Mouse (Mus musculus) midbrain, embryonic 16.5 days (tissue): ENCODE data around the gene Dpysl4. TPM values are rescaled to one million over a fixed set of nuclear protein-coding genes. Genes with fewer than 3 reads are reported as not detected.

Experiments used
- ATAC-seq: fragments of 200-750 bp; cut with Nextera tagmentation; 2 replicates; pipeline ENCODE4 v1.8.0; 2017; ENCODE audit warnings: moderate TSS enrichment
- H3K27ac ChIP-seq: fragments of 300-500 bp; sonication (generic); 2 replicates; pipeline ENCODE4 v1.5.1; 2014; ENCODE audit warnings: mild to moderate bottlenecking, low read length, mixed read lengths
- H3K27me3 ChIP-seq: fragments of 300-500 bp; sonication (generic); 2 replicates; pipeline ENCODE4 v1.6.1; 2014; ENCODE audit warnings: low read depth, low read length, mixed read lengths; ENCODE audit not compliant: control insufficient read depth, insufficient read depth
- H3K36me3 ChIP-seq: fragments of 300-500 bp; sonication (generic); 2 replicates; pipeline ENCODE4 v1.6.1; 2014; ENCODE audit warnings: mild to moderate bottlenecking, low read length, moderate library complexity, mixed read lengths; ENCODE audit not compliant: control insufficient read depth, insufficient read depth
- H3K4me1 ChIP-seq: fragments of 300-500 bp; sonication (generic); 2 replicates; pipeline ENCODE4 v1.6.1; 2014; ENCODE audit warnings: mild to moderate bottlenecking, low read length, mixed read lengths; ENCODE audit not compliant: control insufficient read depth, insufficient read depth
- H3K4me2 ChIP-seq: fragments of 300-500 bp; sonication (generic); 2 replicates; pipeline ENCODE4 v1.6.1; 2014; ENCODE audit warnings: mild to moderate bottlenecking, low read length, mixed read lengths
- H3K4me3 ChIP-seq: fragments of 300-500 bp; sonication (generic); 2 replicates; pipeline ENCODE4 v1.5.1; 2014; ENCODE audit warnings: low read depth, mild to moderate bottlenecking, low read length, moderate library complexity, mixed read lengths
- H3K9ac ChIP-seq: fragments of 300-500 bp; sonication (generic); 2 replicates; pipeline ENCODE4 v1.6.1; 2014; ENCODE audit warnings: low read depth, low read length, mixed read lengths
- H3K9me3 ChIP-seq: fragments of 300-500 bp; sonication (generic); replicated peaks from 2 replicates; pipeline ENCODE4 v1.6.1; 2014; ENCODE audit warnings: mild to moderate bottlenecking, low read length, mixed read lengths; ENCODE audit not compliant: control insufficient read depth, poor library complexity, severe bottlenecking
- WGBS: fragments of 180-500 bp; shearing (Covaris S2); extraction: QIAGEN DNeasy Blood & Tissue Kit; methylation state at CpG from one replicate; pipeline ENCODE4 v1.1.7; 2014; 5-methylcytosine and 5-hydroxymethylcytosine counted together
- polyA plus RNA-seq: library from polyadenylated mRNA; unstranded; fragments of >200 nt; fragmentation: Nextera tagmentation; extraction: Ambion mirVana; gene quantifications from 2 replicates; pipeline ENCODE4 v1.2.1, GENCODE M21; 2015

Gene Dpysl4
- polyA plus RNA-seq, 1 experiment from 2014 or later = 176 TPM

DNA sequence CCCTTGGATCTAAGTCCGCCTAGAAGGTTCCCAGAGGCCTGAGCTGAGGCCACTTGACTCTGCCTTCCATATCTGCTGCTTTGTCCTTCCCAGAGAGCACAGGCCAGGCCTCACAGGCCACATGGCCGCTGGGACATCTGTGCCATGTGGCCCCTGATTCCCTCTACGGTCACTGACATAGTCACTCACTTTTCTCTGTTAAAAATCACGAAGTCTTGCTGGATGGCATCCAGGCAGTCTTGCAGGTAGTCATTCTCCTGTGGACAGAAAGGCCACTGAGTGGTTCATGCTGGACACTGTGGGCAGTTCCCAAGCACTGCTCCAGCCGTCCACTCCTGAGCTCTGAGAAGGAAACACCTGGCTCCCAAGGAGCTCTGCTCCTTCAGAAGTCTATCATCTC is 19.3 kb downstream of the Dpysl4 start:
- Histone ChIP-seq H3K9ac (no peak overlapping the region), H3K27ac (no peak overlapping the region), H3K4me2 (no peak overlapping the region), H3K9me3 (no peaks in the 10 kb centered on the region), H3K4me3 (no peak overlapping the region), H3K27me3 (no peaks in the 10 kb centered on the region), H3K4me1 (peaks cover 2% of the 10 kb centered on the region; the same call in 1 of the 2 replicates), H3K36me3 (peaks cover 8% of the 10 kb centered on the region; the same call in 1 of the 2 replicates)
- no peak for ATAC-seq
- WGBS = 81% methylated on average over 5 of the region's 5 CpGs

DNA sequence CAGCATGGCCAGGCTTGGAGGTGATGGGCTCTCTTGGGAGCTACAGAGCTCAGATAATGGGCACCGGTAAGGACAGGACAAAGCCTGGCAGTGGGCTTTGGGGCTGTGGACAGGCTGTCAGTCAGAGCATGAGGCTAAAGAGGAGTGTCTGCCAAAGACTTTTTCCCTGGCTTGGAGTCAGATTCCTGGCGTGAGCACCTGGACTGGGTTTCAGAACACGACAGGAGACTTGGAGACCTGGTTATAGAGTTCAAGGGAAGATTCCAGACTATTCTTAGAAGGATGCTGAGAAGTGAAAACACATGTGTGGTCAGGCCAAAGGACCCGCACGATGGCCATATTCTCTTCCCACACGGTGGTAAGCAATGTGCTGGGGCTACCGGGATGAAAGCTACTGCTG is 19.9 kb downstream of the Dpysl4 start:
- Histone ChIP-seq H3K4me2 (no peak overlapping the region), H3K27me3 (no peaks in the 10 kb centered on the region), H3K4me1 (peaks cover 2% of the 10 kb centered on the region; the same call in 1 of the 2 replicates), H3K9ac (no peak overlapping the region), H3K9me3 (no peaks in the 10 kb centered on the region), H3K4me3 (no peak overlapping the region), H3K36me3 (peaks cover 2% of the 10 kb centered on the region; the same call in 1 of the 2 replicates), H3K27ac (no peak overlapping the region)
- WGBS = 82% methylated on average over 7 of the region's 7 CpGs
- ATAC-seq = no peak

DNA sequence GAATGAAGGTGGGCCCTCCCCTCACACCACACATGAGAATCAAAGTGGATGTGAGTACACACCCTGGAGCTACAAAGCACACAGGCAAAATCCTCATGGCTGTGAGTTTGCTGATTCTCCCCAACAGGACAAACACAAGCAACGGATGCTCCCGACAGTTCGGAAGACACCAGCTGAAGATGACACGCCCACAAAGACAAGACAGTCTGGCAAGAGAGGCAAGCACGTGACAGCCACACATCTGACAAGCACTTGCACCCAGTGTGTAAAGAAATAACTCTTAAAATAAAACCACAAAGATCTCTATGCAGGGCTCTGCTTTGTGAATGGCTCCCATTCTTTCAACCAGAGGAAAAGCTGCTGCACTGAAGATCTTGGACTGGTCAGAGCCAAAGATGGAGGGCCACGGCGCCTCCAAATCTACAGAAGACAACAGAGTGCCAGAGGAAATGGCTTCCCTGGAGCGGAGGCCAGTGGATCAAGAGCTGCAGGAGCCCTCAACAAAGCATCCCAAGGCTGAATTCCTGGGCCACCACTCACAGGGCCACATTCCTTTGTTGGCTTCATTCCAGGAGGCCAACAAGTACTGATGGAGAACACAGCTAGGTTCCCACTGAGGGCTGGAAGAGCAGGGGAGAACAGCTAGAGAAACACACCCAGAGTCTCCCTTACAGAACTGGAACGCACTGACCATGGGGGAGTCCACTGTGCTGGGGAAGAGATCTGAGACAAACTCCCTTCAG is 22.3 kb downstream of the Dpysl4 start:
- H3K4me2 ChIP-seq = no peak overlapping the region
- 83% methylated on average over 9 of the region's 9 CpGs for WGBS
- no peak for ATAC-seq
- no peaks in the 10 kb centered on the region for H3K4me1 ChIP-seq
- no peak overlapping the region for H3K27ac ChIP-seq
- H3K27me3 ChIP-seq = no peaks in the 10 kb centered on the region
- no peak overlapping the region for H3K4me3 ChIP-seq
- no peaks in the 10 kb centered on the region for H3K36me3 ChIP-seq
- no peak overlapping the region for H3K9ac ChIP-seq
- H3K9me3 ChIP-seq = no peaks in the 10 kb centered on the region

DNA sequence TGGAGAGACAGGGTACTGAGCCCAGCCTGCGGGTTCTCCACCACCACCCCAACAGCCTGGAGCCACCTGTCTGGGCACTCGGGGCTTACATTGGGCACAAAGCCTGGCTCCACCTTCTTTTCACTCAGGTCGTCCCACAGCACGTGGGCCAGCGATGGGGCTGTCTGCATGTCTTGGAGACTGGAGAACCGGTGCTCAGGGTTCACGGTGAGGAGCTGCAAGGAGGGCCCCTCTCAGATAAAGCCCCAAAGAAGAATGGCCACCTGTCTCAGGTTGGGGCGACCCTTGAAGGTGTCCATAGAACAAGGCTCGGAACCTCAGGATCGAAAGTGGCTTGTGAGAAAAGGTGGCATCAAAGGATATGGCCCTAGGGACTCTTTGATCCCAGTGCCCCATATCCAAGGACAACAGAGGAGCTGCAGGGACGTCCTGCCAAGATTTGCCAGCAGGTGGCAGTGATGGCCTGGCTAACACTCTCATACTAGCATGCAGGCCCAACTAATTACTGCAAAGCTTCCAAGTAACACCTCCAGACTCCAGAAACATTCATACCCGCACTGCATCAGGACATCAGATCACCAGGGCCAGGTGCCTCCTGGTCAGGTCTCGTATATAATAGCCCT is 33.5 kb downstream of the Dpysl4 start:
- peak; percentile 89 for ATAC-seq
- H3K9ac ChIP-seq = no peak overlapping the region
- no peaks in the 10 kb centered on the region for H3K9me3 ChIP-seq
- 42% methylated on average over 13 of the region's 13 CpGs for WGBS
- H3K4me3 ChIP-seq = no peak overlapping the region
- no peak overlapping the region for H3K27ac ChIP-seq
- H3K4me2 ChIP-seq = no peak overlapping the region
- no peaks in the 10 kb centered on the region for H3K36me3 ChIP-seq
- H3K4me1 ChIP-seq = no peaks in the 10 kb centered on the region
- peaks cover 4% of the 10 kb centered on the region; the same call in 1 of the 2 replicates for H3K27me3 ChIP-seq

DNA sequence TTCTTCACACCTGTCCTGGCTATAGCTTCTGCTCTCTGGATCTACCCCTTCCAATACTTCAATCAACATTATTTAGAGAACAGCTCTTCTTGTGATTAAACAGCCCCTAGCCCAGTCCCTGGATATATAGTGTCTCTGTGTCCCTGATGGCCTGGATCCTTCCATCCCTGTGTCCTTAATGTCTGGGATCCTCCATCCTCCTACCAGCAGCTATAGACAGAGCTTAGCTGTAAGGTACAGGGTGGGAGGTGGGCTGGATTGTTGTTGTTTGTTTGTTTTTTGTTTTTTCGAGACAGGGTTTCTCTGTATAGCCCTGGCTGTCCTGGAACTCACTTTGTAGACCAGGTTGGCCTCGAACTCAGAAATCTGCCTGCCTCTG is 34.0 kb downstream of the Dpysl4 start:
- Histone ChIP-seq H3K4me1 (no peaks in the 10 kb centered on the region), H3K9ac (no peak overlapping the region), H3K4me2 (no peak overlapping the region), H3K36me3 (no peaks in the 10 kb centered on the region), H3K4me3 (no peak overlapping the region), H3K27ac (no peak overlapping the region), H3K27me3 (peaks cover 4% of the 10 kb centered on the region; the same call in 1 of the 2 replicates), H3K9me3 (no peaks in the 10 kb centered on the region)
- 56% methylated on average over 2 of the region's 2 CpGs for WGBS
- no peak for ATAC-seq

DNA sequence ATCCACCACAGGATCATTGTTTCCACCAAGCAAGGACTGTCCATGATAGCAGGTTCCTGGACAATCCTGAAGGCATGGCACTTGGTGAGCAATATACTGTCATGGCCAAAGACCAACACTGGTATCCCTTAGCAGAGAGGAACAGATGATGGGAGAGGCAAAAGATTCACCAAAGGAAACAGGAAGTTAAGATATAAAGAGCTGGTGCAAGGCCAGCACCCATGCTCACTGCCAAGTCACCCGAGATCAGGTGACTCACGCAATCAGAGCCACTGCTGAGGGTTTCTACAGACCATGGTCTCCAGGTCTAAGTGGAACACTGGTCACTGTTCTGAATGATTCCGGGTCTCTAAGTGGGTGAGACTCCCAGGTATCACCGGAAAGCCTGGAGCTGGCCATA is 40.1 kb downstream of the Dpysl4 start:
- no peak overlapping the region for H3K4me2 ChIP-seq
- H3K27me3 ChIP-seq = no peaks in the 10 kb centered on the region
- peaks cover 7% of the 10 kb centered on the region; the same call in 1 of the 2 replicates for H3K4me1 ChIP-seq
- H3K27ac ChIP-seq = no peak overlapping the region
- H3K36me3 ChIP-seq = no peaks in the 10 kb centered on the region
- H3K4me3 ChIP-seq = no peak overlapping the region
- no peaks in the 10 kb centered on the region for H3K9me3 ChIP-seq
- no peak overlapping the region for H3K9ac ChIP-seq
- ATAC-seq = no peak
- 90% methylated on average over 4 of the region's 4 CpGs for WGBS

DNA sequence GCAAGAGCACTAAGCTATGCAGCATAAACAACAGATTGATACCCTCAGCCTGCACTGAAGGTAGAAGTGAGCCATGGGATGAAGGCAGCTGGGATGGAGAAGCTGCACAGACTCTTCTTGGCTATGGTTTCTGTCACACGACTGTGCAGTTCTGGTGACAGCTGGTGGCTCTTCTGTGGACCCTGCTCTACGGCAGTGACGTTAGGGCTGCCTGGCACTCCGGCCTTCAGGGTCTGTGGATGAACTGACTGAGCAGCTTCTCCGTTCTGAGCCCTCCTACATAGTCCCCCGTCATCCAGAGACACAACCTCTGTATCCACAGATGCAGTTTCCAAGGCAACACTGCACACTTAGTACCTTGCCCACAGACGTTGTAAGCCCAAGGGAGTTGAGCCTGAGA is 40.7 kb downstream of the Dpysl4 start:
- Histone ChIP-seq H3K27me3 (no peaks in the 10 kb centered on the region), H3K4me1 (peaks cover 7% of the 10 kb centered on the region; the same call in 1 of the 2 replicates), H3K4me2 (no peak overlapping the region), H3K9ac (no peak overlapping the region), H3K36me3 (no peaks in the 10 kb centered on the region), H3K9me3 (no peaks in the 10 kb centered on the region), H3K27ac (no peak overlapping the region), H3K4me3 (no peak overlapping the region)
- ATAC-seq = no peak
- 68% methylated on average over 7 of the region's 7 CpGs for WGBS

DNA sequence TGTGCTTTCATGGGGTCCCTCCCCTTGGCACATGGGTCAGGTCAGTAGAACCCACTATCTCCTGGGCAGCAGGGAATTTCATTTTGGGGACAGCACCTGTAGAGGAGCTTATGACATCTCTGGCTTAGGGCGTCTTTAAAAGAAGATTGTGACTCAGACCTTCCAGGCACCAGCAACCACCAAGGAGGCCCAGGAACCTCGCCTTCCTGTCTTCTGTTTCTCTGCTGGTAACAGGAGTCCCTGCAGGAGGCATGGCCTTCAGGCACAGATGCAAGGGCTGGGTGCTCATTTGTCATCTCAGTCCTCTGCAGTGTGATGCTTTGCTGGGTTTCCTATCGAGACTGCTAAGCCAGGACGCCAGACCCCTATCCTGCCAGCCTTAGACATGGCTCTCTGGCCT is 43.2 kb downstream of the Dpysl4 start:
- no peaks in the 10 kb centered on the region for H3K9me3 ChIP-seq
- H3K4me3 ChIP-seq = no peak overlapping the region
- no peak for ATAC-seq
- no peak overlapping the region for H3K27ac ChIP-seq
- no peak overlapping the region for H3K9ac ChIP-seq
- no peak overlapping the region for H3K4me2 ChIP-seq
- H3K36me3 ChIP-seq = no peaks in the 10 kb centered on the region
- H3K4me1 ChIP-seq = peaks cover 7% of the 10 kb centered on the region; the same call in 1 of the 2 replicates
- WGBS = 75% methylated on average over 4 of the region's 4 CpGs
- H3K27me3 ChIP-seq = no peaks in the 10 kb centered on the region

DNA sequence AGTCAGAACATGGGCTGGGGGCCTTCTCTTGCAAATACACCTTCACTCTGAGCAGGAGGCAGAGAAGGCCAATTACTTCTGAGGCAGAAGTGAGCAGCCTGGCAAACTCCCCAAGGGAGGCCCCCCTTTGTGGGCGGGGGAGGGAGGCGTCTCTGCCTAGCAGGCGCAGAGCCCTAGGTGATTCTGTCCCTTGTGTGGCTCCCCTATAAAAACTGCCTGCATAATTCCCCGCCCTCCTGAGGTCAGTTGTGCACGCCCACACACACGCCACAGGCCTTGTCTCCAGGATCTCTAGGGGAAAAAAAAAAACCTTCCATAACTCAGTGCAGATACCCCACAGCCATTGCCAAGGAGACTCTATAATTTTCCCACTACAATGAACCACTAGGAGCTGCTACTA is 44.6 kb downstream of the Dpysl4 start:
- WGBS = 44% methylated on average over 6 of the region's 6 CpGs
- Histone ChIP-seq H3K27me3 (no peaks in the 10 kb centered on the region), H3K4me1 (peaks cover 7% of the 10 kb centered on the region; the same call in 1 of the 2 replicates), H3K27ac (peak overlapping the region; percentile 7; the same call in 1 of the 2 replicates), H3K9me3 (no peaks in the 10 kb centered on the region), H3K4me2 (no peak overlapping the region), H3K36me3 (no peaks in the 10 kb centered on the region), H3K9ac (no peak overlapping the region), H3K4me3 (no peak overlapping the region)
- ATAC-seq = no peak
